Mouse (Mus musculus) C3H10T1/2 (cell line): Measurements from ENCODE around the gene Olfr486. TPM values are rescaled to one million over a fixed set of nuclear protein-coding genes. Genes with fewer than 3 reads are reported as not detected.

Experiments used
- polyA plus RNA-seq, 2 experiments: library from polyadenylated mRNA; unstranded; fragments of >200 nt; fragmentation: generic; extraction: Trizol; gene quantifications; one replicate each; pipeline ENCODE4 v1.2.1; 2012; ENCODE audit warnings: missing spikeins in 2 of 2

The Olfr486 gene
- not detected for polyA plus RNA-seq

GRCm38 (mm10) chr7:108172642-108173041 is at the start of gene Olfr486:
Gene Olfr486 (minus strand): TSS chr7:108172742.

GRCm38 (mm10) chr7:108214536-108214935 is 42.0 kb upstream of the Olfr486 start, which contains the start of gene Olfr487:
Gene Olfr487 (minus strand): TSS chr7:108214636.

GRCm38 (mm10) chr7:108159771-108160170 is 12.8 kb downstream of the Olfr486 start, which contains the start of gene Olfr485:
Gene Olfr485 (minus strand): TSS chr7:108159871.

GRCm38 (mm10) chr7:108127349-108127748 is 45.2 kb downstream of the Olfr486 start, which contains the start of gene Olfr484:
Gene Olfr484 (minus strand): TSS chr7:108127449.

Other genes starting within 250 kb of the Olfr486 start
- not detected for gene Olfr473, start 242.3 kb downstream of the Olfr486 start, polyA plus RNA-seq
- not detected for gene Olfr474, start 218.1 kb downstream of the Olfr486 start, polyA plus RNA-seq
- not detected for gene Olfr476, start 207.9 kb downstream of the Olfr486 start, polyA plus RNA-seq
- not detected for gene Olfr477, start 186.0 kb downstream of the Olfr486 start, polyA plus RNA-seq
- gene Olfr478, start 138.8 kb downstream of the Olfr486 start, polyA plus RNA-seq, result not detected
- gene Olfr479, start 122.0 kb downstream of the Olfr486 start, polyA plus RNA-seq, result not detected
- gene Olfr480, start 105.4 kb downstream of the Olfr486 start, polyA plus RNA-seq, result not detected
- not detected for gene Olfr481, start 92.9 kb downstream of the Olfr486 start, polyA plus RNA-seq
- gene Olfr482, start 75.2 kb downstream of the Olfr486 start, polyA plus RNA-seq, result under 1 TPM in 1 of 2 experiments, not detected in 1; 0.02 TPM
- not detected for gene Olfr483, start 71.9 kb downstream of the Olfr486 start, polyA plus RNA-seq
- gene Olfr484, start 45.3 kb downstream of the Olfr486 start, polyA plus RNA-seq, result not detected
- not detected for gene Olfr485, start 12.9 kb downstream of the Olfr486 start, polyA plus RNA-seq
- gene Olfr487, start 41.9 kb upstream of the Olfr486 start, polyA plus RNA-seq, result not detected
- not detected for gene Olfr488, start 85.6 kb upstream of the Olfr486 start, polyA plus RNA-seq
- gene Olfr490, start 116.2 kb upstream of the Olfr486 start, polyA plus RNA-seq, result not detected
- not detected for gene Olfr491, start 140.7 kb upstream of the Olfr486 start, polyA plus RNA-seq
- gene Olfr492, start 150.9 kb upstream of the Olfr486 start, polyA plus RNA-seq, result not detected
- gene Olfr493, start 174.2 kb upstream of the Olfr486 start, polyA plus RNA-seq, result not detected
- not detected for gene Olfr494, start 192.6 kb upstream of the Olfr486 start, polyA plus RNA-seq
- not detected for gene Olfr495, start 220.4 kb upstream of the Olfr486 start, polyA plus RNA-seq
- not detected for gene Olfr497, start 247.7 kb upstream of the Olfr486 start, polyA plus RNA-seq